In the genomic region with DNA sequence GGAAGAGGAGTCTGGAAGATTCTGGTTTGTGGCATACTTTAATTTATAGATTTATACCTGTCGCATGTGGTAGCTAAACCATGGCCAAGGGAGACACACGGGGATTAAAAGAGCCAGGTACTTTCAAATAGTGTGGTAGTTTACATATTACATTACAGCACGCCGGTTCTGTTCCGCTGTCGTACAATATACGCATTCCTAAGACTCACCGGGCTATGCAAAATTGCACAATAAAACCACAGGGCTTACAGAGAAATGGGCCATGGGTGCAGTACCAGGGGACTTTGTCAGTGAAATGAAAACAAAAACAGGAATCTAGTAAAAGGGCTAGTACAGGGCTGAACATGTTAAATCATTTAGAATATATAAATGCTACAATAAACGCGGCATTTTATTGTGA, we compare ENCODE assay signal across 13 mouse cellular contexts.
DNase-seq lines count a peak whose midpoint lies in the region; ATAC-seq lines count a peak whose summit lies in the region.
"Had no signal": no experiment of that assay in that cellular context is flagged by ENCODE, and none has a peak within 500 bp of the region (broad histone marks: within the 10 kb centered on the region; RNA-seq: fewer than 3 reads in every experiment).

No protein-coding gene starts in this region.

- peak; percentile 67 for ATAC-seq in granulocyte monocyte progenitor cell, adult 5-6 weeks (replicated peaks; ENCODE audit: poor library complexity, severe bottlenecking)
- ATAC-seq in activated CD4-positive, CD25-positive, alpha-beta regulatory T cell, adult 4 months = no peak
- no peak for ATAC-seq in monocyte, adult 5-6 weeks (replicated peaks; ENCODE audit: insufficient number of reproducible peaks, low FRiP score, low TSS enrichment, poor library complexity, severe bottlenecking)

- peak; percentile 39 for DNase-seq in lung, postnatal 36 days
- DNase-seq in lung, postnatal 4 days = no peak
- peak; percentile 21 to 48 for DNase-seq in kidney, postnatal 36 days
- no peak for DNase-seq in adrenal gland, postnatal 4 days (ENCODE audit: low spot score in 2 of 2)
- no peak for DNase-seq in layer of hippocampus, postnatal 36 days
- DNase-seq: cerebellum, adult 2 months; heart, adult 18-20 months; liver, embryonic 13.5 days; right cerebral cortex, adult 18-20 months; spleen, adult 18-20 months had no signal

Comparison
In these comparisons a context has a peak if more than half of its experiments do, and no peak if none do; other contexts are left out.
1. DNase-seq: peak in lung, postnatal 36 days (single experiment) and kidney, postnatal 36 days (2 of 2); none in lung, postnatal 4 days (0 of 2), adrenal gland, postnatal 4 days (0 of 2) and layer of hippocampus, postnatal 36 days (0 of 2).